Mouse (Mus musculus) midbrain, postnatal 0 days (tissue): ENCODE measurements at regions not wholly inside any gene's neighbourhood (a gene's known extent, or its start where the extent isn't known, plus 50 kb on each side); places are given as distances from the start of the nearest gene placed in this dataset.

Source experiments
- ATAC-seq: fragments of 200-750 bp; cut with Nextera tagmentation; 2 replicates; pipeline ENCODE4 v1.8.0; 2017; ENCODE audit warnings: moderate number of reproducible peaks, mild to moderate bottlenecking, moderate TSS enrichment, moderate library complexity; ENCODE audit not compliant: low FRiP score
- DNase-seq: peaks from one replicate; pipeline ENCODE4 v3.0.0-alpha.2; 2015; ENCODE audit warnings: low spot score
- H3K27ac ChIP-seq: fragments of 300-500 bp; sonication (generic); 2 replicates; pipeline ENCODE4 v1.5.1; 2014; ENCODE audit warnings: low read depth, mild to moderate bottlenecking, low read length, mixed read lengths
- H3K27me3 ChIP-seq: fragments of 300-500 bp; sonication (generic); 2 replicates; pipeline ENCODE4 v1.6.1; 2014; ENCODE audit warnings: low read length, control low read depth, mixed read lengths; ENCODE audit not compliant: insufficient read depth
- H3K36me3 ChIP-seq: fragments of 300-500 bp; sonication (generic); 2 replicates; pipeline ENCODE4 v1.6.1; 2014; ENCODE audit warnings: low read length, control low read depth, mixed read lengths; ENCODE audit not compliant: insufficient read depth
- H3K4me1 ChIP-seq: fragments of 300-500 bp; sonication (generic); 2 replicates; pipeline ENCODE4 v1.6.1; 2014; ENCODE audit warnings: mild to moderate bottlenecking, control low read depth, antibody characterized with exemption, low read length, mixed read lengths; ENCODE audit not compliant: insufficient read depth
- H3K4me2 ChIP-seq: fragments of 300-500 bp; sonication (generic); 2 replicates; pipeline ENCODE4 v1.6.1; 2014; ENCODE audit warnings: low read depth, mild to moderate bottlenecking, low read length, mixed read lengths; ENCODE audit not compliant: poor library complexity, severe bottlenecking
- H3K4me3 ChIP-seq: fragments of 300-500 bp; sonication (generic); 2 replicates; pipeline ENCODE4 v1.5.1; 2014; ENCODE audit warnings: low read depth, mild to moderate bottlenecking, low read length, moderate library complexity
- H3K9ac ChIP-seq: fragments of 300-500 bp; sonication (generic); replicated peaks from 2 replicates; pipeline ENCODE4 v1.6.1; 2014; ENCODE audit warnings: mild to moderate bottlenecking, low read length, moderate library complexity, mixed read lengths; ENCODE audit not compliant: poor library complexity, severe bottlenecking
- H3K9me3 ChIP-seq: fragments of 300-500 bp; sonication (generic); 2 replicates; pipeline ENCODE4 v1.6.1; 2016; ENCODE audit warnings: low read length, control low read depth
- CTCF ChIP-seq: IDR thresholded peaks from 2 replicates; pipeline ENCODE4 v1.5.1; 2016; ENCODE audit warnings: antibody characterized with exemption, mild to moderate bottlenecking
- WGBS: fragments of 180-500 bp; shearing (Covaris S2); extraction: QIAGEN DNeasy Blood & Tissue Kit; methylation state at CpG from one replicate; pipeline ENCODE4 v1.1.7; 2014; 5-methylcytosine and 5-hydroxymethylcytosine counted together

DNA sequence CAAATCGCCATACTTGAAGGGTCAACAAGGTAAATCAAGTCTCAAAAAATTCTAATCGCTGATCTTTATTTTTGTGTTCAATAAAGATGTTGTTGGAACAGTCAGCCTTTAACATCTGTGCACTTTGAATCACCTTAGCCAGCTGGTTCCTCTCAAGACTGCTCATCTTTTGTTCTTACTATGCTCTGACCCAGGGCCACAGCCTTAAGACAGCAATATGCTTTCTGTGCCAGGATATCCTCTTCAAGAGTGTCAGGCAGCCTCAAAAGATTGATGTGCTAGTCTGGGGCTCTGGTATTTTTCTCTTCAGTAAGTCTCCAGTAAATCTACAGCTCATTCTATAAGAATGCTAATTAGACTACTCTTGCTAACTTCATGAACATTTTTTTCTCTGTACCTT lies 199.9 kb downstream of the Dph6 start:
- ATAC-seq (no peak), DNase-seq (no peak)
- Histone ChIP-seq H3K27me3 (no peaks in the 10 kb centered on the region), H3K27ac (no peak overlapping the region), H3K4me2 (no peak overlapping the region), H3K9me3 (no peaks in the 10 kb centered on the region), H3K9ac (no peak overlapping the region), H3K4me3 (no peak overlapping the region), H3K36me3 (no peaks in the 10 kb centered on the region), H3K4me1 (no peaks in the 10 kb centered on the region)
- 85% methylated on average over 2 of the region's 2 CpGs for WGBS
- no peak for TF ChIP-seq CTCF

GRCm38 (mm10) chr2:114450185-114450584 lies 204.6 kb downstream of the Dph6 start:
- Histone ChIP-seq H3K27me3 (no peaks in the 10 kb centered on the region), H3K27ac (no peak overlapping the region), H3K36me3 (no peaks in the 10 kb centered on the region), H3K4me1 (no peaks in the 10 kb centered on the region), H3K9ac (no peak overlapping the region), H3K4me2 (no peak overlapping the region), H3K4me3 (no peak overlapping the region), H3K9me3 (no peaks in the 10 kb centered on the region)
- ATAC-seq (no peak), DNase-seq (no peak)
- 72% methylated on average over 1 of the region's 1 CpGs for WGBS
- no peak for TF ChIP-seq CTCF

DNA sequence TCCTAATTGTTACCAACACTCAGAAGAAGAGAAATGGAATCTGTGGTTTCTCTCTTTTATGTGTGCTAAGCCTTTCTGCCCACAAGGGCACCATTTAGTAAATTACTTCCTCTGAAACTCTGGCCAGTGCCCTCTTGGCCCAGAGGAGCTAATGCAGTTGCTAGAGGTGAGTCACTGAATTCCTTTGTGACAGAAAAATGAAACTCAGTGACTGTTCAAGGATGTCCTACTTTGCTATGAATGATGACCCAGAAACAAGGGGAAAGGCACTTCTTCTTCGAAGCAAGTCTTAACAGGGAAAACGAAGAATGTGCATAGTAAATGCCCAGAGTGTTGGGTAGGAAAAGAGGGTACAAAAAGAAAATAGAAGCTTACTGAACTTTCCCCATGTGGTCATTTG lies 211.0 kb downstream of the Dph6 start:
- Histone ChIP-seq H3K4me3 (no peak overlapping the region), H3K9ac (no peak overlapping the region), H3K4me2 (no peak overlapping the region), H3K36me3 (no peaks in the 10 kb centered on the region), H3K27ac (no peak overlapping the region), H3K9me3 (no peaks in the 10 kb centered on the region), H3K27me3 (no peaks in the 10 kb centered on the region), H3K4me1 (no peaks in the 10 kb centered on the region)
- TF ChIP-seq CTCF, result no peak
- WGBS, result 83% methylated on average over 2 of the region's 2 CpGs
- DNase-seq (no peak), ATAC-seq (no peak)

GRCm38 (mm10) chr2:114440943-114441342 lies 213.8 kb downstream of the Dph6 start:
- no peak for TF ChIP-seq CTCF
- Histone ChIP-seq H3K27me3 (no peaks in the 10 kb centered on the region), H3K9me3 (no peaks in the 10 kb centered on the region), H3K4me1 (no peaks in the 10 kb centered on the region), H3K9ac (no peak overlapping the region), H3K36me3 (no peaks in the 10 kb centered on the region), H3K4me2 (no peak overlapping the region), H3K27ac (no peak overlapping the region), H3K4me3 (no peak overlapping the region)
- 44% methylated on average over 6 of the region's 6 CpGs for whole genome bisulfite sequencing
- DNase-seq, result no peak
- ATAC-seq, result no peak

DNA sequence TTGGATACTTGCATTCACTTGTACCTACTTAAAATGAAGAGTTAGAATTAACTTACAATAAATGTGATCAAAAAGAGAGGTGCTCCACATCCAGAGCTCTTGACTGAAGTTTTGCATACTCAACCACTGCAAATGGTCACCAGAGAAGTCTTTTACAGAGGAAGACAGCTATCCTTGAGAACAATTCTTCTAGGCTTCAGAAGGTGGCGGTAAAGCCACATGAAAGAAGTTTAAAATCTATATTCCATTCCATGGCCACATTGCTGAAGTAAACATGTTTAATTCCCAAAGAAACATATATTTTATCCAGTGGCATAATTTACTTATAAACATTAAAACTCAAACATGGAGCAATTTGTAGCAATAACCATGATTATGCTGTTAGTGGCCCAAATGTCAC lies 215.1 kb downstream of the Dph6 start:
- Histone ChIP-seq H3K27ac (no peak overlapping the region), H3K4me2 (no peak overlapping the region), H3K9ac (no peak overlapping the region), H3K4me1 (no peaks in the 10 kb centered on the region), H3K9me3 (no peaks in the 10 kb centered on the region), H3K4me3 (no peak overlapping the region), H3K27me3 (no peaks in the 10 kb centered on the region), H3K36me3 (no peaks in the 10 kb centered on the region)
- peak; percentile 74 for DNase-seq
- TF ChIP-seq CTCF, result peak; percentile 77
- WGBS, result 57% methylated on average over 1 of the region's 1 CpGs
- no peak for ATAC-seq

DNA sequence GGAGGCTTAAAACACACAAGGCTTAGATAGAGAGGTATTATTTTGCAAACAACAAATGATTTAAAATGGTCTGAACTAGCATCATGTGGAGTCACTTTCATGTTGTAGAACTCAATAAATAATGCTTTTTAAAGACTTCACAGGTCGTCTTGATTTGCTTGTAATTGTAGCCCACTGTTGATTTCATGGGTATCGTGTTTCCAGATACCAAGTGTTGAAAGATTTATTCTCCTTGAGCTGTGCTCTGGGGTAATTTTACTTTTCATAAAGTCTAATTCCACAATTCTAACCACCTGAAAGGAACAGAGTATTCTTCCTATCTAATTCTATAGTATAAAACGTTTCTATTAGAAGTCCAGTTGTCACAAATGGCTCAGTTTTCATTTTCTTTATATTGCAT lies 216.7 kb downstream of the Dph6 start:
- Histone ChIP-seq H3K4me3 (no peak overlapping the region), H3K9ac (no peak overlapping the region), H3K4me1 (no peaks in the 10 kb centered on the region), H3K36me3 (no peaks in the 10 kb centered on the region), H3K27me3 (no peaks in the 10 kb centered on the region), H3K27ac (no peak overlapping the region), H3K9me3 (no peaks in the 10 kb centered on the region), H3K4me2 (no peak overlapping the region)
- WGBS, result 41% methylated on average over 3 of the region's 3 CpGs
- ATAC-seq, result no peak
- no peak for DNase-seq
- no peak for TF ChIP-seq CTCF
